Mouse (Mus musculus) adrenal gland (tissue): ENCODE measurements around the gene Slc16a6.

Experiments used
- intact Hi-C: fragments of 180-260 bp; cut with DNase I; formaldehyde crosslinking; loops from one replicate; pipeline ENCODE4 v1.15.1; 2025

The Slc16a6 gene

DNA sequence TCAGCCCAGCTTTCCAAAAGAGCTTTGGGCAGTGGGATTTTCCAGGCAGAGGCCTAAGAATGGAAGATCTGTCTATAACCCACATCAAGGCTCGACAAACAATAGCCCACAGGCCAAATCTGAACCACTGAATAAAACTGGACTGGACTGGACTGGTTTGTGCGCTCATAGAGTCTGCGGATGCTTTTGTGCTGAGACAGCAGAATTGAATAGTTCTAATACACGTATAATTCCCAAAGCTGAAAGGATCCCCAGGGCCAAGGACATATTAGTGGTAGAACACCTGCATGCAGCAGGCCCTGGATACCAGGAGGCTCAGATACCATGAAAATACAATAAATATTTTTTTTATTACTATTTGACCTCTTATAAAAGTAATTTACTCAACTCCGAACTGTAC, 17.1 kb downstream of the Slc16a6 start:
- intact Hi-C loops: no loop called here

DNA sequence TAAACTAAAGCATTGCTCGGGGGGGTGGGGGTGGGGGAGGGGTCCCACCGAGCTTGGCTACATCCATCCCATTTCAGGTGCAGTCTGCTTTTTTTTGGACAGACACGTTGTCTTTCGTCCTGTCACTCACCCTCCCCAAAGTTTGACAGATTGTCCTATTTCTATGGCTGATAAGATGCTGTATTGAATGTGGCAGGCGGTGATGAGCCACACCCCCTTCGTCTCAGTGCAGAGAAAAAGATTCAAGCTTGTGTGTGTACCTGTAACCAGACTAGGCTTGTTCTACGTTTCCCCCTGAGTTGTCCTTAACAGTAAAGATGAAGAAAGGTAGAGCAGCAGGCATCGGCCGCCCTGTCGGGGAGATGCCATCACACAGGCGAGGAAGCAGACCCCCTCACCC, 22.2 kb downstream of the Slc16a6 start:
- intact Hi-C loops: loop anchor here (2.0 kb wide), 1 partner anchor 128 kb away; no protein-coding TSS in a partner anchor

DNA sequence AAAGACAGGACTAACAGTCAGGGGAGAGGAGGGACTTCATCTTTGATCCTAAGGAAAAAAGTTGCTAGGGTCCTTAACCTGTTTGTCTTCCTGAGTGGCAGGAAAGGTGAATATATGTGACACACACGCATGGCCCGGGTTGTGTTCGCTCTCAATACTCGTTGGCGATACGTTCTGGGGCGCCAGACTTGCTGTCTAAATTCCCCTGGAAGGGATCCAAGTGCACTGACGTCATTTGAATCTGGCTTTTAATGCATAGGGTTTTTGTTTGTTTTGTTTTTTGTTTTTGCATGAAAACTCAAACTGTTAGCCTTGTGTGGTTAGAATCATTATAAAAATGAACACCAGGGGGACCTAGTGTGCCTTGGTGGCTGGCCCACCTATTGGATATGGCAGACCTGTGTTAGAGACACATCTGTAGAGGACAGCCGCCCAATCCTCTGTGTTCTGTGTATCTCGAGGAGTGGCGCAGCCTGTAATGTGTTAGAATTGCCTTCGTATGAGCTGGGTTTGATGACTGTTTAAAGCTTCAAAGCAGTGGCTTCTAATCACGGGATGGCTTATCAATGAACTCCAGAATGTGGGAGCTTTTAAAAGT, 27.9 kb downstream of the Slc16a6 start:
- intact Hi-C loops: loop anchor here (5.0 to 10.0 kb wide), 2 partner anchors 169 to 417 kb away; partner anchors contain the start of gene Wipi1

DNA sequence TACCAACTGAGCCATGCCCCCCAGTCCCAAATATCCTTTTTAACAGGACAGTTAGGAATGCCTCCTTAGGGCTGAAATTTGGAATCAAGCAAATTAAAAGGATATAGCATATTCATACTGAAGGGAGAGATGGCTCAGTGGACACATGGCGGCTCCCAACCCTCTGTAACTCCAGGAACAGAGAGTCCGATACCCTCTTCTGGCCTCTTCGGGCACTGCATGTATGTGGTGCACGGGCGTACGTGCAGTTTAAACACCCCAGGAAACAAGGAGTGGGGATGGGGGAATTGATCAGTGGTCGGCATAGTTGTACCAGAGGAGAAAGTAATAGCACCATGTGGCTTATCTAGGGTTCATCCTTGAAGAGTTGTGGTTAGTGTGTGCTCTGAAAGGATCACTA, 28.8 kb downstream of the Slc16a6 start:
- intact Hi-C loops: loop anchor here (1.0 to 10.0 kb wide), 4 partner anchors 112 to 202 kb away; partner anchors contain the start of gene Wipi1

DNA sequence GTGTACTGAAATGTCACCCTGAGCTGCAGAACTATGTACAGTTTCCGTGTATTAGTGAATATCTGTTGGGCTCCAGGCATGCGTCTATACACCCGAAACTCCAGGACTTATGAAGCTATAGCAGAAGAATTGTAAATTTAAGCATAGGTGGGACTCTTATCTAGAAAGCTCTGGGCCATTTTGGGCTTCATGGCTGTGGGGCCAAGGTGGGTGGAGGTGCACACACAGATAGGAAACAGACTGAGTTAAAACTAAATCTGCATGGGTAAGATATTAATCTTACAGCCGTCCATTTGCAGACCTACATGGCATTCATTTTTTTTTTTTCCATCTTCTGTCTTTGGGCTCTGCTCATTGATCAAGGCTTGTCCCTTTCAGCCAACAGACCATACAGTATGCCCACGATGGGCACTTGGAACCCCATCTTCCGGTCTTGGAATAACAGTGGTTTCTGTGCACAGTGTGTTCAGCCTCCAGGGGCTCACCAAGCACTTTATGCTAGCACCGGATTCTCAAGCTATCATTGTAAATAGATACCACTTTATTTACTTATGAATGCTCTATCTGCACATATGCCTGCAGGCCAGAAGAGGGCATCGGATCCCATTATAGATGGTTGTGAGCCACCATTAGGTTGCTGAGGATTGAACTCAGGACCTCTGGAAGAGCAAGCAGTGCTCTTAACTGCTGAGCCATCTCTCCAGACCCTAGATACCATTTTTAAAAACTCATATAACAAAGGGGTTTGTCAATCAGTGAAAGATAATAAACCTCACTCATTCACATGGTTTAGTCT, 29.7 kb downstream of the Slc16a6 start:
- intact Hi-C loops: loop anchor here (1.0 to 10.0 kb wide), 4 partner anchors 111 to 201 kb away; partner anchors contain the start of gene Wipi1

DNA sequence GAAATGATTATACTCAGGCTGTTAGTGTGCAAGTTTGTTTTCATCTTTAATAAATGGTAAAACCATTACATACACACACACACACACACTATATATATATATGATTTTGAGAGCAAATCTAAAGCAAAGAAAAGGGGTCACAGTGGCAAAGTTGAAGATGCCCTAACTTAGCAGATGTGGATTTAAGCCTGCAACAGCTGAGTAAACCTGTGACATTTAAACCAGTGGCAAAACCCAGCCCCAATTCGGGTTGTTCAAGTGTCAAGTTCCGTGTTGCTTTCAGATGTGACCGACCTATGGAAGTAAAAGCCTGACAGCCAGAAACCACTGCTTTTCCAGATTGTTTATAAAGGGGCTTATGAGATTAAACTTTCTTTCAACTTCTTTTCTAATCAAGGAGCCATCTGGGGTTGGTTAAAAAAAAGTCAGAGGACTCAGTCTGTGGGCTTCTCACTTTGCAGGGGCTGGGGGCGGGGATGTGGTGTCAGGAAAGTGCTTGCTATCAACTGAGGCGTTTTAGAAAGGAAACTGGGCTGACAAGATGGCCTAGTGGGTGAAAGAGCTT, 31.1 kb downstream of the Slc16a6 start:
- intact Hi-C loops: loop anchor here (5.0 to 10.0 kb wide), 3 partner anchors 110 to 200 kb away; partner anchors contain the start of gene Wipi1

DNA sequence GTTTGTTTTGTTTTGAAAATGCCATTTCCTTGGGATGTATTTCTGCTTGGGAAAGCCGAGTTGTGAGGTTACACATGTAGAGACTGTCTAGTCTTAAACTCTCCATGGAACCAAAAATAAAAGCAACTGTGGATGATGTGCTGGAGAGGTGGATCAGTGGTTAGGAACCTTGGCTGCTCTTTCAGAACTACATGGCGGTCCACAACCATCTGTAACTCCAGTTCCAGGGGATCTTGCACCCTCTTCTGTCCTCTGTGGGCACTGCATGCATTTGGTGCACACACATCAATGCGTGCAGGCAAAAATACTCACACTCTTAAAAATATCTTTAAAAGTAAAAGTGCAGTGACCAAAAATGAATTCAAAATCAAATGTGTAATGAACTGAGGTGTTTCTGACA, 32.3 kb downstream of the Slc16a6 start:
- intact Hi-C loops: loop anchor here (5.0 to 10.0 kb wide), 3 partner anchors 109 to 199 kb away; partner anchors contain the start of gene Wipi1

DNA sequence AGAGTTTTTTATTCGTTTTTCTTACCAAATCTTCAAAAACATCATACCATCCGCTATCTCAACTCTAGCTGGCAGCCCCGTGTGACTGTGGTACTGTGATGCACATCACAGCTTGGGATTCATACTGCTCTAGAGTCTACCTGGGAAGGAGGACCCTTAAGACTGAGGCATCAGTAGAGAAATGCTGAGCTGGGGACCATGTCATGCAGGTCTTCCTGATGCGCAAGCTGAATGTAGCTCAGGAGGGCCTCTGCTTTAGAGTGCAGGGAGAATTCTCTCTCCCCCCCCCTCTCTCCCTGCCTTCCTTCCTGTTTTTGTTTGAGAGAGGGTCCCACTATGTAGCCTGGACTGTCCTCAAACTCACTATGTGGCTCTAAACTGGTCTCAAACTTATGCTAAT, 32.8 kb downstream of the Slc16a6 start:
- intact Hi-C loops: loop anchor here (5.0 to 10.0 kb wide), 3 partner anchors 108 to 198 kb away; partner anchors contain the start of gene Wipi1

DNA sequence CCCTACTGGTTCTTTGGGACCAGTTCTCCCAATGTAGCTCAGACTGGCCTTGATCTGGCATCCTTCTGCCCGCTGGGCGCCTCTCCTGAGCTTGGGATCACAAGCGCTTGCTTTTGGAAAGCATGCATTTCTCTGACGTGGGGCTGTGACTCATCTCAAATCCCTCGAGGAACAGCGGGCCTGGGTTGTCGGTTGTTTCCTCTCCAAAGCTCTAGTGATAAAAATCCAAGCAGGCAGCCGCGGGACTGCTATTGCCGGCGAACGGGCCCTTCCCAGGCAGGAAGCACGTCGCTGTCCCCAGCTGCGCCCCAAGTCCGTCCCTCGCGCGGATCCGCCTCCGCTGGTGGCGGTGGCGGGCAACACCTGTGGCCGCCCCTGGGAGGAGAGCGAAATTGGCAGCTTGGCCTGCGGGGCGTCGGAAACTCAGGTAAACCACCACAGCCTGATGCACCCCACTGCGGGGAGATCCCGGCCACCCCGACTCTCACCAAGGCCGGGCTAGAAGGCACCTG, 33.5 kb downstream of the Slc16a6 start:
- intact Hi-C loops: loop anchor here (5.0 to 10.0 kb wide), 3 partner anchors 108 to 198 kb away; partner anchors contain the start of gene Wipi1

DNA sequence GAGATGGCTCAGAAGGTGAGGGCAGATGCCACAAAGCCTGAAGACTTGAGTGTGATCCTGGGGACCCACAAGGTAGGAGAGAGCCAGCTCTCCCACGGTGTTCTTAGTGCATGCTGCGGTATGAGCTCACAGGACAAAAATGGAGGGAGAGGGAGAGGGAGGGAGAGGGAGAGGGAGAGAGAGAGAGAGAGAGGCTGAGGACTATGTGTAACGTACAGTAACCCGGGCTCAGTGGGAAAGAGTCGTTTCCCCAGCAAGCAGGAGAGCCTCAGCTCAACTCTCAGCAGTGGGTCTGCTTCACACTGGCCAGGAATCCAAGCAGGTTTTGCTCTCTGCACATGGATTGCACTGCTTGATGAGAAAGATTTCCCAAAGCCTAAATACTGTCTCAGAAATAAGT, 34.2 kb downstream of the Slc16a6 start:
- intact Hi-C loops: no loop called here

DNA sequence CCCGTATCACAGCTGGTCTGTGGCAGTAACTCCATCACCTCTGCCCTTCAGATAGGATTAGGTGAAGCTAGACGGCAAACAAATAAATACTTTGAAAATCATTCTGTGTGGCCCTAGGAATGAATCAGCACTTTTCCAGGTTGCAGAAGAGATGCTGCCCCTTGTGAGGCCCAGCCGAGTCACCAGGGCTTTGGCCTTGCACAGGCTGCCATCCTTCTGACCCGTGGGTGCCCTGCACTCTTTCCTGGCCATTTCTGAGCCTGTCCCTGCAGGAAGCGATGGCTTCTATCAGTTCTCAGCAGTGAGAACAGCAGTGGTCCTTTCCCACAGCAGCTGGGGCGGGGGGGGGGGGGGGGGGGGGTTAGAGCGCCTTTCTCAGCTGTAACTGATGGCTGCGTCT, 36.5 kb downstream of the Slc16a6 start:
- intact Hi-C loops: no loop called here

DNA sequence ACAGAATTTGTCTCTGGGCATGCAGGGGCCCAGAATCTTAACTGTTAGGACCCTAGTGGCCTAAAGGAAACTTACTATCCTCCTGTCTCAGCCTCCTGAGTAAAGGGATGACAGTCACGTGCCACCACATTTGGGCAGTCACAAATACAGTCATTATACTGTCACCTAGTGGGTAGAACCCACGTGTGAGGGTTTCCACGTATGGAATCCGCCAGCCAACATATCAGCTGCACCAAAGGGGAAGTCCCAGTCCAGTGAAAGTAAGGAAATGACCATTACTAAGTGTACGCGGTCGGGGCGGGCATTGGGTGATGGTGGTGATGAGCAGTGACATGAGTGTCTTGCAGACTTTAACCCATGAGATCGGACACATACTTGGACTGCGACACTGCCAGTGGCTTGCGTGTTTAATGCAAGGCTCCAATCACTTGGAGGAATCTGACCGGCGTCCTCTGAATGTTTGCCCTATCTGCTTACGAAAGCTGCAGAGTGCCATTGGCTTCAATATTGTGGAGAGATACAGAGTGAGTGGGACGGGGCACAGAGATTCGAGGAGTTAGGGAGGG, 39.1 kb downstream of the Slc16a6 start:
- intact Hi-C loops: no loop called here

DNA sequence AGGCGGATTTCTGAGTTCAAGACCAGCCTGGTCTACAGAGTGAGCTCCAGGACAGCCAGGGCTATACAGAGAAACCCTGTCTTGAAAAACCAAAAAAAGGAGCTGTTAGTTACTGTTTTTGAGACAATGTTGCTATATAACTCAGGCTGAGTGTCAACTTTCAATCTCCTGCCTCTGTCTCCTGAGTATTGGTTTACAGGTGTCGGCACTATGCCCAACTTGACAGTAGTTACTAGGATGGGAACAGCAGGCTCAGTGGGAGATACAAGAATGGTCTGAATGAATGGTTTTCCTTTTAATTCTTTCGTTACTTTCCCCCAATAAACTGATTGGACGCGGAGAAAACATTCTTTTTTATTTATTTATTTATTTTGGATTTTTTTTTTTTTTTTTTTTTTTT, 46.0 kb downstream of the Slc16a6 start:
- intact Hi-C loops: loop anchor here (5.0 kb wide), 1 partner anchor 110 kb away; no protein-coding TSS in a partner anchor

DNA sequence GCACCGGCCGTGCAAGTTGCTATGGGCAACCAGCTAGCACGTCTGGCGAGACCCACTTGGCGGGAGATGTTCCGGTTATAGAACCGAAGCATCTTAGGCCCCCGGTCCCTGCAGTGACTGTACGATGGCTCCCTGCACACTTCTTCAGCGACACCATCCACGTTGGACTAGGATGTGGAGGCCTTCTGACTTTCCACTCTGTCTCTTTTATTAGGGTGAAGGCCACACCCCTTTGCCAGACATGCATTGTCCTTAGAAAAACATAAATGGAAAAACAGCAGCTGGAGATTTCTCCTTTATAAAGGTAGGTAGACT, 47.2 kb downstream of the Slc16a6 start:
- intact Hi-C loops: loop anchor here (5.0 kb wide), 1 partner anchor 109 kb away; no protein-coding TSS in a partner anchor

DNA sequence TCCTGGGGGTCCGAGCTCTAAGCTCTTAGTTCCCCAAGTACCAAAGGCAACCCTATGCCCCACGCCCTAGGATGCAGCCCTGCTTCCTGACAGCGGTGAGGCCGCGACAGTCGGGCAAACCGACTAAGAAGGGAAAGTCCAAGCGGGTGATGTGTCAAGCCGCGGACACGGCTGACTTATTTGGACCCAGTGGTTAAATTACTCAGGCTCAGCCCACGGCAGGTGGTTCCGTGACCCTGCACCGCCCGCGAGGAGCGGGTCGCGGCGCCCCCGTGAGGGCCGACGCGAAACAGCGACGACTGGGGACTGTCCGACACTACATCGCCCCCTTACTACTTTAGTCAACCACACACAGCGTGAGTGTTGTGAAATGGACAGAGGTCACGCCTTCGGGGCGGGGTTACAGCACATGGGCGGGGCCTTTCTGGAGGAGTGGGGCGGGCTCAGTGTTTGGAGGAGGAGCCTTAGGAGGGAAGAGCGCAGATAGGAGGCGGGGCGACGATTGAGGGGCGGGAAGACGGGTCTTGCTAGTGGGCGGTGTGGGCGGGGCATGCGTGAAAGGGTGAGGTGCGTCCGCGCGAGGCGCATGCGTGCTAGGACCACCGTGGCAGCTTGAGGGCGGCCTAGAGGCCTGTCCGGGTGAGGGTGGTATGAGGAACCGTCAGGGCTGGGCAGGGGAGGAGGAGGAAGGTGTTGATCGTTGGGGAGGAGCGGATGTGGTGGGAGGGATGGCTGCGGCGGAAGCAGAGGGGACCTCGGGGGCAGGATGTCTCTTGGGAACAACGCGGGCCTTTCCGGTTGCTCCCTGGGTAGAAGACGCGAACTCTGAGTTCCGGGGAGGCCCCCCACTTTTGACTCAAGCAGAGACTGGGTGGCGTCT, 47.8 kb downstream of the Slc16a6 start, which contains the start of gene Amz2:
Gene Amz2 (plus strand): TSS at position 555 of the 880 bp plus-strand sequence.
- intact Hi-C loops: loop anchor here (2.0 to 5.0 kb wide), 2 partner anchors 93 to 108 kb away; no protein-coding TSS in a partner anchor

DNA sequence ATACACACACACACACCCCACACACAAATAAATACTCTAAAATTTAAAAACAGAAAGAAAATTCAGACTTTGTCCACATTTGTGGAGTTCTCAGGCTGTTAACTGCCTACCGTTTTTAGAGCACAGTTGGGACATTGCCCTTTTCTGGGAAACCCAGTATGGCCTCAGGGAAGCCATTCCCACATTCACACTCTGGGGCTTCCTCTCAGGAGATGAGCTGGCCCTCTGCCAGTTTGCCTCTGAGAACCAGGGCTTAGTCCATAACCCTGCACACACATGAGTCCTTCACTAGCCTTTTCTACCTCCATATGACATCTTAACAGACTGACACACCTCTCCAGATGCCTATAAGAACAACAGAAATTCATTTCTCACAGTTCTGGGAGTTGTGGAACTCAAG, 50.1 kb downstream of the Slc16a6 start:
- intact Hi-C loops: no loop called here

DNA sequence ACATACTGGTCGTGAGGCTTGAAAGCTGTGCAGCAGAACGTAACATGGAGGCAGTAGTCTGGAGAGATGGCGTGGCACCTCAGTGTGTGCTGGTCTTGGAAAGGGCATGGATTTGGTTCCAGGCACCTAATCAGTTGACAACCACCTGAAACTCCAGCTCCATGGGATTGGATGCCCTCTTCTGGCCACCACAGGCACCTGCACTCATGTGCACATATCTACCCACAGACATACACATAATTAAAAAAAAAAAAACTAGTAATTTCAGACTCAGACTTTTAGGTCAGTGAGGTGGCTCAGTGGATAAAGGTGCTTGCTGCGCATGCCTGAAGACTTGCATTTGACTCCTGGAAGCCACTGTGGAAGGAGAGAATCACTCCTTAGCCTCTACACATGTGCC, 51.1 kb downstream of the Slc16a6 start:
- intact Hi-C loops: no loop called here

DNA sequence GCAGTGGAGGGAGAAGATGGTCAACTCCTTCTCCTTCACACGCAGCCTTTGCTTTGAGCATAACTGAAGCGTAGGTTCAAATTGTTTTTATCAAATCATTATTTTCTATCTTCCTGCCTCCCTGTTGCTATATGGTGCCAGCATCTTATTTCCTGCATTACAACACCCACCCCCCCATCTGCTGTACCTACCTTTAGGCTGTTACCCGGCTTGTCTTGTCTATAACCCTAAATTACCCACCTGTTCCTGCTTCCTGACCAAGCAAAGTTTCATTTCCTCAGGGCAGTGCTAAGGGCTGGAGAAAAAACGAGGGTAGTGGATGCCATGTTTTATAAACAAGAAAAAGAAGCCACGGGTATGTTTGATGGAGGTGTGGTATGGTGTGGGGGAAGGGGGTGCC, 52.2 kb downstream of the Slc16a6 start:
- intact Hi-C loops: no loop called here

DNA sequence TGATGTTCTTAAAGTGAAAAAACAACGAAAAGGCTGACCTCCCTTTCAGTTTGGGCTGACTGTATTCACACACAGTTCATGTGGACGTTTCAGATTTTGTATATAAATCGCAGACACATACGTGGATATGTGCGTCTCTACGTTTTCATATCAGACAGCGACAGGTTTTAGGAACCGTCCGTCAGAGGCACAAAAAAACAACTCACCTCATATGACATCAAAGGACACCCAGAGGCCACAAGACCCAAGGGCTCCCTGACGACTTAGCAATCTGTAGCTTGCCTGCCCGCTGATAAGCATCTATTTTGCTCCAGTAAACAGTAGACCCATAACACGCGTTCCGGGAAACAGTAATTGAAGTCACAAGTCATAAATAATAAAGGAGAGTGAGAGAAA, 52.8 kb downstream of the Slc16a6 start:
- intact Hi-C loops: no loop called here

DNA sequence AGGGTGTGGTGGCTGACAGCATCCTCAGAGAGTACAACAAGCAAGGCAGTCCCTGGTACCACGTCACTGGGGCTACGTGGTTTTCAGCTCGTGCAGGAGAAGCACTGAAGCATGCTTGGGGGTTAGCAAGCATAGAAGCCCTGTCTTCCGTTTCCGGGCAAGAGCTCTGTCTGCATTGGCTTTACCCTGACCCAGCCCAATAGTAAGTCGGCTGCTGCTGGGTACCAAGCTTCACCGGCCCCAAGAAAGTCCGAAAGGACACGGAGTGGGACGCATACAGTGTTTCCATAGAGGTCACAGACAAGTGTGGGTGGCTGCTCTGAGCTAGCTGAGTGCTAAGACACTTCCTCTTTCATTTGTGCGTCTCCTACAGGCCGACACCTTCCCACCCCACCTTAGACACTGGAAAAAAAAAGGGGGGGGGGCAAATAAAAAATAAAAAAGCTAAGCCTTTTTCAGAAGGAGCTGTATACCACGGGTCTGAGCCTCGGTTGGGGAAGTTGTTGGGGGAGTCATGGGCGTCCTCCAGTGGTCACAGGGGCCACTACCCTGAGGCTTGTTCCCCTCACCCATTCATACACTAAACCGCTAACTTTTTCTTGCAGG, 53.3 kb downstream of the Slc16a6 start:
- intact Hi-C loops: loop anchor here (5.0 kb wide), 1 partner anchor 43 kb away; no protein-coding TSS in a partner anchor
